Mouse (Mus musculus): ENCODE measurements at regions not wholly inside any gene's neighbourhood (a gene's known extent, or its start where the extent isn't known, plus 50 kb on each side); places are given as distances from the start of the nearest gene placed in this dataset.

- H3K36me3 ChIP-seq (ENCODE audit: control insufficient read depth in 1 of 2, insufficient read depth in 2 of 2, low read length in 2 of 2): no peaks in the 10 kb centered on the region
- no peaks in the 10 kb centered on the region for H3K27me3 ChIP-seq (ENCODE audit: control insufficient read depth in 1 of 2, insufficient read depth in 2 of 2, low read length in 2 of 2)
- no peaks in the 10 kb centered on the region for H3K79me2 ChIP-seq (ENCODE audit: control insufficient read depth, insufficient read depth, low read length, poor library complexity)
- TF ChIP-seq SMC3 (IDR thresholded peaks at IDR 0.05; ENCODE audit: low read depth, low read length) (no peak), ELF1 (IDR thresholded peaks at IDR 0.05; ENCODE audit: low read depth, low read length) (no peak), NELFE (IDR thresholded peaks at IDR 0.05; ENCODE audit: low read depth, low read length) (no peak), HCFC1 (IDR thresholded peaks at IDR 0.05; ENCODE audit: low read depth, low read length) (no peak)
- H3K4me3 ChIP-seq (ENCODE audit: control insufficient read depth in 1 of 2, insufficient read depth in 1 of 2, low read depth in 2 of 2, low read length in 2 of 2): no peak overlapping the region
- no peak overlapping the region for H3K9ac ChIP-seq (ENCODE audit: control insufficient read depth, low read depth, low read length, poor library complexity, severe bottlenecking)
- H3K27ac ChIP-seq (ENCODE audit: control insufficient read depth, low read depth, low read length): no peak overlapping the region
- no peak for DNase-seq (ENCODE audit: low read depth, low spot score)
- H3K9me3 ChIP-seq (replicated peaks; ENCODE audit: insufficient read depth, low read length): no peaks in the 10 kb centered on the region
- no peaks in the 10 kb centered on the region for H3K4me1 ChIP-seq (ENCODE audit: control insufficient read depth in 1 of 2, insufficient read depth in 2 of 2, low read length in 2 of 2)
Measured at GRCm38 (mm10) chr4:125356441-125356840, 134.1 kb upstream of the Grik3 start.

GRCm38 (mm10) chr4:125354742-125355141 is 135.8 kb upstream of the Grik3 start:
- Histone ChIP-seq H3K27me3 (ENCODE audit: control insufficient read depth in 1 of 2, insufficient read depth in 2 of 2, low read length in 2 of 2) (no peaks in the 10 kb centered on the region), H3K4me3 (ENCODE audit: control insufficient read depth in 1 of 2, insufficient read depth in 1 of 2, low read depth in 2 of 2, low read length in 2 of 2) (no peak overlapping the region), H3K79me2 (ENCODE audit: control insufficient read depth, insufficient read depth, low read length, poor library complexity) (no peaks in the 10 kb centered on the region), H3K4me1 (ENCODE audit: control insufficient read depth in 1 of 2, insufficient read depth in 2 of 2, low read length in 2 of 2) (no peaks in the 10 kb centered on the region), H3K9me3 (replicated peaks; ENCODE audit: insufficient read depth, low read length) (no peaks in the 10 kb centered on the region), H3K9ac (ENCODE audit: control insufficient read depth, low read depth, low read length, poor library complexity, severe bottlenecking) (no peak overlapping the region), H3K27ac (ENCODE audit: control insufficient read depth, low read depth, low read length) (no peak overlapping the region), H3K36me3 (ENCODE audit: control insufficient read depth in 1 of 2, insufficient read depth in 2 of 2, low read length in 2 of 2) (no peaks in the 10 kb centered on the region)
- no peak for DNase-seq (ENCODE audit: low read depth, low spot score)
- TF ChIP-seq NRF1 (IDR thresholded peaks at IDR 0.05; ENCODE audit: insufficient read depth, low read depth, low read length, poor library complexity, severe bottlenecking) (no peak), MAZ (IDR thresholded peaks at IDR 0.05; ENCODE audit: low read depth, low read length) (no peak), RCOR1 (IDR thresholded peaks at IDR 0.05; ENCODE audit: low read depth, low read length) (no peak)

- H3K4me1 ChIP-seq (ENCODE audit: control insufficient read depth in 1 of 2, insufficient read depth in 2 of 2, low read length in 2 of 2): no peaks in the 10 kb centered on the region
- no peak overlapping the region for H3K9ac ChIP-seq (ENCODE audit: control insufficient read depth, low read depth, low read length, poor library complexity, severe bottlenecking)
- H3K27ac ChIP-seq (ENCODE audit: control insufficient read depth, low read depth, low read length): no peak overlapping the region
- no peaks in the 10 kb centered on the region for H3K9me3 ChIP-seq (replicated peaks; ENCODE audit: insufficient read depth, low read length)
- no peak overlapping the region for H3K4me3 ChIP-seq (ENCODE audit: control insufficient read depth in 1 of 2, insufficient read depth in 1 of 2, low read depth in 2 of 2, low read length in 2 of 2)
- no peaks in the 10 kb centered on the region for H3K79me2 ChIP-seq (ENCODE audit: control insufficient read depth, insufficient read depth, low read length, poor library complexity)
- no peaks in the 10 kb centered on the region for H3K36me3 ChIP-seq (ENCODE audit: control insufficient read depth in 1 of 2, insufficient read depth in 2 of 2, low read length in 2 of 2)
- DNase-seq (ENCODE audit: low read depth, low spot score): no peak
- TF ChIP-seq CHD2 (IDR thresholded peaks at IDR 0.05; ENCODE audit: low read length) (no peak), SIN3A (IDR thresholded peaks at IDR 0.05; ENCODE audit: low read length) (no peak), MAZ (IDR thresholded peaks at IDR 0.05; ENCODE audit: low read depth, low read length) (no peak), MYB (IDR thresholded peaks at IDR 0.05; ENCODE audit: low read depth, low read length) (no peak), TBP (IDR thresholded peaks at IDR 0.05; ENCODE audit: low read depth, low read length) (no peak), ELF1 (IDR thresholded peaks at IDR 0.05; ENCODE audit: low read depth, low read length) (no peak), POLR2AphosphoS5 (IDR thresholded peaks at IDR 0.05; ENCODE audit: borderline replicate concordance, low read depth, low read length) (no peak), TAL1 (IDR thresholded peaks at IDR 0.05; ENCODE audit: low read length) (no peak), NRF1 (IDR thresholded peaks at IDR 0.05; ENCODE audit: insufficient read depth, low read depth, low read length, poor library complexity, severe bottlenecking) (no peak), HCFC1 (IDR thresholded peaks at IDR 0.05; ENCODE audit: low read depth, low read length) (no peak), MEF2A (IDR thresholded peaks at IDR 0.05; ENCODE audit: extremely low read depth, insufficient replicate concordance, low read depth, low read length, poor library complexity, severe bottlenecking) (no peak), CTCF (IDR thresholded peaks at IDR 0.05 in 2 of 3, conservative IDR thresholded peaks at IDR 0.05 in 1 of 3; ENCODE audit: control insufficient read depth in 1 of 3, insufficient read depth in 1 of 3, low read depth in 2 of 3, low read length in 3 of 3, poor library complexity in 1 of 3, severe bottlenecking in 1 of 3) (no peak), POLR2A (IDR thresholded peaks at IDR 0.05; ENCODE audit: control insufficient read depth in 1 of 2, insufficient read depth in 1 of 2, low read depth in 1 of 2, low read length in 2 of 2, poor library complexity in 1 of 2) (no peak), CHD1 (IDR thresholded peaks at IDR 0.05; ENCODE audit: low read depth, low read length) (no peak), RCOR1 (IDR thresholded peaks at IDR 0.05; ENCODE audit: low read depth, low read length) (no peak), MYC (IDR thresholded peaks at IDR 0.05; ENCODE audit: low read depth, low read length) (no peak), ZC3H11A (IDR thresholded peaks at IDR 0.05; ENCODE audit: low read depth, low read length) (no peak), ETS1 (IDR thresholded peaks at IDR 0.05; ENCODE audit: low read depth, low read length) (no peak)
- H3K27me3 ChIP-seq (ENCODE audit: control insufficient read depth in 1 of 2, insufficient read depth in 2 of 2, low read length in 2 of 2): no peaks in the 10 kb centered on the region
Measured at GRCm38 (mm10) chr4:125350056-125350455, 140.4 kb upstream of the Grik3 start.
